ENCODE assay signal across 10 mouse cellular contexts in the genomic region with DNA sequence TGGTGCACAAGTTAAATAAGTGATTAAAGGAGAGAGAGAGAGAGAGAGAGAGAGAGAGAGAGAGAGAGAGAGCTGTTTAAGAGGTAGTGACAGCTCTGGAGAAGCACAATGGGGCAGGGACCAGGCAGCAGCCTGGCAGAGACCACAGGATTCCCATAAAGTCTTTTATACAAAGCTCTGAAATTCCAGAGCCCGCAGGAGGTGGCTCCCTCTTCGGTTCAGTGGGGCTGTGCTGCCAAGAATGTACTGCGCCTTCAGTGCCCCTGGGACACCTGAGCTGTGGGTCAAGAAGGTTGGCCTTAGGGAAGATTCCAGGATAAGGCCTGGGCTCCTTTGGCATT. TPM values are rescaled to one million over a fixed set of nuclear protein-coding genes. Genes with fewer than 3 reads are reported as not detected.
DNase-seq lines count a peak whose midpoint lies in the region; ATAC-seq lines count a peak whose summit lies in the region.
"Had no signal": no experiment of that assay in that cellular context is flagged by ENCODE, and none has a peak within 500 bp of the region (broad histone marks: within the 10 kb centered on the region; RNA-seq: fewer than 3 reads in every experiment).

No protein-coding gene starts in this region.

- H3K27me3 ChIP-seq in lung, embryonic 15.5 days: no peaks in the 10 kb centered on the region
- no peaks in the 10 kb centered on the region for H3K27me3 ChIP-seq in embryonic facial prominence, embryonic 14.5 days (replicated peaks; ENCODE audit: control insufficient read depth, insufficient read depth, low read length)
- H3K27me3 ChIP-seq in kidney, embryonic 15.5 days: no peaks in the 10 kb centered on the region

- H3K4me2 ChIP-seq in lung, embryonic 15.5 days: no peak overlapping the region
- H3K4me2 ChIP-seq in embryonic facial prominence, embryonic 14.5 days (ENCODE audit: low read depth, low read length): no peak overlapping the region
- peak overlapping the region; percentile 12; the same call in 1 of the 2 replicates for H3K4me2 ChIP-seq in kidney, embryonic 15.5 days
- H3K4me2 ChIP-seq: hindbrain, embryonic 14.5 days had no signal

- peak overlapping the region; percentile 85 for H3K27ac ChIP-seq in lung, embryonic 15.5 days
- no peak overlapping the region for H3K27ac ChIP-seq in embryonic facial prominence, embryonic 14.5 days (replicated peaks; ENCODE audit: low read depth, low read length)
- peak overlapping the region; percentile 92 for H3K27ac ChIP-seq in kidney, embryonic 15.5 days
- H3K27ac ChIP-seq: hindbrain, embryonic 14.5 days had no signal

- no peaks in the 10 kb centered on the region for H3K9me3 ChIP-seq in lung, embryonic 15.5 days
- no peaks in the 10 kb centered on the region for H3K9me3 ChIP-seq in embryonic facial prominence, embryonic 14.5 days (ENCODE audit: control insufficient read depth, low read length)
- no peaks in the 10 kb centered on the region for H3K9me3 ChIP-seq in kidney, embryonic 15.5 days (replicated peaks)

- no peaks in the 10 kb centered on the region for H3K36me3 ChIP-seq in lung, embryonic 15.5 days
- H3K36me3 ChIP-seq in embryonic facial prominence, embryonic 14.5 days (ENCODE audit: control insufficient read depth, insufficient read depth, low read length): no peaks in the 10 kb centered on the region
- H3K36me3 ChIP-seq in kidney, embryonic 15.5 days: no peaks in the 10 kb centered on the region

- WGBS in lung, embryonic 15.5 days: 22% methylated on average over 3 of the region's 3 CpGs
- WGBS in embryonic facial prominence, embryonic 14.5 days: 14% methylated on average over 3 of the region's 3 CpGs
- WGBS in kidney, embryonic 15.5 days: 5% methylated on average over 3 of the region's 3 CpGs

- peak; percentile 52; the same call in 1 of the 2 replicates for ATAC-seq in lung, embryonic 15.5 days (ENCODE audit: borderline replicate concordance, extremely low read depth, low FRiP score, low TSS enrichment)
- peak; percentile 65; the same call in 1 of the 2 replicates for ATAC-seq in embryonic facial prominence, embryonic 14.5 days (ENCODE audit: low read depth)
- ATAC-seq in kidney, embryonic 15.5 days (replicated peaks; ENCODE audit: low FRiP score): peak; percentile 63

- H3K4me1 ChIP-seq in lung, embryonic 15.5 days: peaks cover 28% of the 10 kb centered on the region
- peaks cover 11% of the 10 kb centered on the region for H3K4me1 ChIP-seq in embryonic facial prominence, embryonic 14.5 days (ENCODE audit: control insufficient read depth, insufficient read depth, low read length)
- peaks cover 53% of the 10 kb centered on the region for H3K4me1 ChIP-seq in kidney, embryonic 15.5 days

- no peak overlapping the region for H3K9ac ChIP-seq in lung, embryonic 15.5 days
- no peak overlapping the region for H3K9ac ChIP-seq in embryonic facial prominence, embryonic 14.5 days (ENCODE audit: low read depth, low read length)
- no peak overlapping the region for H3K9ac ChIP-seq in kidney, embryonic 15.5 days
- H3K9ac ChIP-seq: hindbrain, embryonic 14.5 days had no signal

- DNase-seq in lung, postnatal 10 days: no peak
- peak; percentile 54 for DNase-seq in embryonic facial prominence, embryonic 14.5 days (ENCODE audit: low spot score)
- peak; percentile 14 for DNase-seq in retina, postnatal 1 day
- DNase-seq in right cerebral cortex, postnatal 14 days: no peak
- no peak for DNase-seq in frontal cortex, postnatal 25 days (ENCODE audit: low spot score in 2 of 2)
- DNase-seq: left cerebral cortex, postnatal 4 days had no signal

- no peak overlapping the region for H3K4me3 ChIP-seq in lung, embryonic 15.5 days
- no peak overlapping the region for H3K4me3 ChIP-seq in embryonic facial prominence, embryonic 14.5 days (ENCODE audit: low read depth, low read length)
- H3K4me3 ChIP-seq in kidney, embryonic 15.5 days (replicated peaks): no peak overlapping the region
- H3K4me3 ChIP-seq: erythroblast, embryonic 14.5 days had no signal

RNA-seq across cellular contexts. Expression of gene Ezr, which starts 30.2 kb away (rescaled TPM):
- polyA plus RNA-seq in lung, embryonic 15.5 days (2015; fragmentation: Nextera tagmentation; extraction: Ambion mirVana): 125 and 140 TPM in 2 replicates
- polyA plus RNA-seq in embryonic facial prominence, embryonic 14.5 days (2014; fragmentation: Nextera tagmentation; extraction: Ambion mirVana): 57.8 and 59.1 TPM in 2 replicates
- 182 and 184 TPM in 2 replicates for polyA plus RNA-seq in kidney, embryonic 15.5 days (2015; fragmentation: Nextera tagmentation; extraction: Ambion mirVana)

Comparison
In these comparisons a context has a peak if more than half of its experiments do, and no peak if none do; other contexts are left out.
1. DNase-seq: peak in embryonic facial prominence, embryonic 14.5 days (single experiment) and retina, postnatal 1 day (single experiment); none in lung, postnatal 10 days (single experiment), right cerebral cortex, postnatal 14 days (single experiment) and frontal cortex, postnatal 25 days (0 of 2).
2. Peak in every context shown above with its lines, with median percentiles within 50 percentile points of each other: ATAC-seq.